Mouse (Mus musculus) frontal cortex, postnatal 14 days (tissue): ENCODE measurements around the gene Sp100.

Source experiments
- DNase-seq, 2 experiments: peaks; one replicate each; pipeline ENCODE4 v3.0.0; 2022; ENCODE audit warnings: low spot score in 2 of 2

Gene Sp100

DNA sequence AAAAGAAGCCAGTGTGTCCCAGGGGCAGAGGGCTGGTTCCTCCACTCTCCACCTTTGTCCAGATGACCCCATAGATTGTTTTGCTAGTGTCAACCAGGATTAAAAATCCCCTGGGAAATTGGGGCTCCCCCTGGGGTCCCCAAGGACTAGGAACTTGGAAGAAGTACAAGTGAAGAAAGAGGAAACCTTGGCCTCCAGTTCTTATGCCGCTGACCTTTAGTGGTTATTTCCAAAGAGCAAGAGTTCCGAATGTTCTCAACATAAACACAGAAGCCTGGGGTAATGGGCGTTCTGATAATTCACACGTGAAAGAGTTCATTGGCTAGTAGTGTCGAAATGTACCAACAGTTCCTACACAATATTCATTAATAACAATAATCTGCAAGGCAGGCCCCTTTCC is 96.7 kb downstream of the Sp100 start:
- DNase-seq = no peak

GRCm38 (mm10) chr1:85749829-85750228 is 100.0 kb downstream of the Sp100 start:
- no peak for DNase-seq

DNA sequence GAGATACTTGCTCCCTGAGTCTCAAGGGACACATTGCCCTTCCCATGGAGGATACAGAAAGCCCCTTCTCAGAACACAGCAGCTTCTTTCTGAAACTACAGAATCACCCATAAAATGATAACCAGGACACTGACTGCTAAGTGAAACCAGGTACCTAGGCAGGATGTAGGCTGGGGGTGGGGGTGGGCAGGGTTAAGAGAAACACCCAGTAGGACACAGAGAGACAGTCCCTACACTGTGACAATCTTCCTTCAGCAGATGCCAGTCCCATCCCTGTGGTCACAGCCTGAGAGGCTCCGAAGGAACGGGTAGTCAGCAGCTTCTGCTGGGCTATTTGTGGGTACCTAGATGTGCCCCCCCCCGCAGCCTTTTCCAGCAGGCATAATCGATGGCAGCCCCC is 100.9 kb downstream of the Sp100 start:
- DNase-seq = no peak

GRCm38 (mm10) chr1:85751494-85751893 is 101.7 kb downstream of the Sp100 start:
- DNase-seq = no peak

DNA sequence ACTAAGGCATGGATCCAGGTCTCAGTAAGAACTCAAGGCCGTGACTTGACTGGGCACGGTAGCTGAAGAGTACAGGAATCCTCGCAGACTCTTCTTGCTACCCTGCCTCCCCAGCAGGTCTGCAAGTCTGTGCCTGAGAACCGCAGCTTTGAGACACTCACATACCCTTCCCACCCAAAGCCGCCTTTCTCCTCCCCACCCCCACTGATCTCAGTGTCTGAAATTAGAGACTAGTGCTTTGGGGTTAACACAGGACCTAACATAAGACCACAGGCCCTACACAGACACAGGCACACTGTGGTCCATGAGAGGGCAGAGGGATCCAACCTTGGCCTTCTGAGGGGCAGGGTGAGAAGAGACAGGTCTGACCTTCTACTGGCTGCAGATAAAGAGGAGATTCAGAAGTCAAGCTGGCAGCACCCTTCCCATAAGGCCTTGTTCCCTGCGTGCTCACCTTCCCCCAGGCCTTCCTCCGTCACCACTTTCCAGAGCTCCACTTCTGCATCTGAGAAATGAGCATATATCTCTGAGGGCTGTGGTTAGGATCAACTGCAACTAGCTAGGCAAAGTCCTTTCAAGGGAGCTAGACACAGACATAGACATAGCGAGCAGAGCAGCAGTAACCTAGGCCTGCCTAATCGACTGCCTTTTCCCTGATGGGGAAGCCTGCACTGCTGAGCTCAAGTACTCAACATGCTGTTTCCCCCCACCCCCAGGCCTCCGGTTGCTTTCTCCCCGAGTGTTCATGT is 102.3 kb downstream of the Sp100 start:
- DNase-seq = no peak

- DNase-seq = no peak
Measured at GRCm38 (mm10) chr1:85757531-85758230, 107.9 kb downstream of the Sp100 start.

GRCm38 (mm10) chr1:85758231-85758968 is 108.6 kb downstream of the Sp100 start:
- DNase-seq = no peak

- no peak for DNase-seq
Measured at GRCm38 (mm10) chr1:85758969-85759293, 109.1 kb downstream of the Sp100 start.
